Mouse (Mus musculus) cerebellum, adult (tissue): ENCODE results near the gene Tm4sf19.
"Not testable (repeated sequence)": the region's sequence is repeated elsewhere in the genome, so short reads cannot be mapped to it uniquely, and the experiment has no call there.

ENCODE experiments used
- ATAC-seq: cut with Nextera tagmentation; 2 replicates; pipeline ENCODE4 v1.9.2; 2017; ENCODE audit warnings: mild to moderate bottlenecking, moderate library complexity, mixed read lengths; ENCODE audit not compliant: insufficient number of reproducible peaks, low FRiP score, low TSS enrichment

Gene Tm4sf19

GRCm38 (mm10) chr16:32427506-32427905 lies 27.2 kb downstream of the Tm4sf19 start:
- ATAC-seq, result no peak

- ATAC-seq, result peak; percentile 97
Observed at GRCm38 (mm10) chr16:32430474-32431046, 30.3 kb downstream of the Tm4sf19 start, which contains the start of gene Pcyt1a. Gene Pcyt1a, plus strand, starts transcription at chr16:32430921.

DNA sequence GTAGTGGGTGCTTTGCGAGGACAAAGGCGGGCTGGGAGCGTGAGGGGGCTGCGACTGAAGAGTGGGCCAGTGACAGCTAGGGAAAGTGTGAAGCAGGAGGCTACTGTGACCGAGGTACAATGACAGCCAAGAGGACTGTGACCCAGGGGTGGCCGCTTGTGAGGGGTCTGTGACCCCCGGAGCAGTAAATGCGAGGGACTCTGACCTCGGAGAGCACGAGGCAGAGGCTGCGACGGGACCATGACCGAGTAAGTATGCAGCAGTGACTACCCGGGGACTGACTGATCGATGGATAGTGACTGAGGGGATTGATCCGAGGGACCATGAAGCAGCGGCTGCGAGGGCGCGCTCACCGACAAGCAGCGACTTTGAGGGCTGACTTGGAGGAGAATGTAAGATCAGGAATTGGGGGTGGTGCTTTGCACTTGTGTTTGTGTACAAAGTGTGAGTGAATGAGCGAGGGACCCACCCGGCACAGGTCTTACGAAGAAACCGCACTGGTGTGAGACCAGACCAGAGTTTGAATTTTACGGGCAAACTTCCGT lies 30.8 kb downstream of the Tm4sf19 start:
- no peak for ATAC-seq

DNA sequence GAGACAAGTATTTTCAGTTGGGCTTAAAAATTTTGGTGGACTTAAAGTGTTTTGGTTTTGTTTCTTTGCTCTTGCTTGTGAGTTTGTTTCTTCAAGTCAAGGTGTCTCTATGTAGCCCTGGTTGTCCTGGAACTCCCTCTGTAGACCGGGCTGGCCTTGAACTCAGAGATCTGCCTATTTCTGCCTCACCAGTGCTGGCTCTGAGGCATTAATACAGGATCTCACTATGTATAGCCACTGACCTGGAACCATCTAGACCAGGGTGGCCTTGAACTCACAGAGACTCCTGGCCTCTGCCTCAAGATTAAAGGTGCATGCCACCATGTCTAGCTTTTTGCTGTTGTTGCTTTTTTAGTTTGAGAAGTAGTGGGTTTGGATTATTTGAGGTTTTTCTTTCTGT lies 31.6 kb downstream of the Tm4sf19 start:
- no peak for ATAC-seq

GRCm38 (mm10) chr16:32433138-32433537 lies 32.8 kb downstream of the Tm4sf19 start:
- ATAC-seq, result no peak

GRCm38 (mm10) chr16:32434066-32434465 lies 33.8 kb downstream of the Tm4sf19 start:
- ATAC-seq, result no peak

GRCm38 (mm10) chr16:32434691-32435090 lies 34.4 kb downstream of the Tm4sf19 start:
- no peak for ATAC-seq

DNA sequence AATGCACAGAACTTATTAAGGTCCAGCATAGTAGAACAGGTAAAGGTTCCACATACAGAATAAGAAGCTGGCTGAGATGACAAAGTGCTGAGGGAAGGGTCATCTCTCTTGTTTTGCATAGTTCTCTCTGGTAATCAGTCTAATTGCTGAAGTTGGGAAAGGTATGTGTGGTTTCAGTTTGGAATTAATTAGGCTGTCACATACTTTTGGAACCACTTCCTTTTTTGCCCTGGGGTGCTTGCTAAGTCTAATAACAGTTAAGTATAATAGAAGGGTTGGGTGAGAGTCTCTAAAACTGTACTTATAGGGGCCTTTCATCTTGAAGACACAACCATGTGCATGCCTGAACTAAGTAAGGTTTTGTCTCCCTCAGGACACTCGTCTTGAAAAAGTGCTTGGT lies 36.4 kb downstream of the Tm4sf19 start:
- no peak for ATAC-seq

DNA sequence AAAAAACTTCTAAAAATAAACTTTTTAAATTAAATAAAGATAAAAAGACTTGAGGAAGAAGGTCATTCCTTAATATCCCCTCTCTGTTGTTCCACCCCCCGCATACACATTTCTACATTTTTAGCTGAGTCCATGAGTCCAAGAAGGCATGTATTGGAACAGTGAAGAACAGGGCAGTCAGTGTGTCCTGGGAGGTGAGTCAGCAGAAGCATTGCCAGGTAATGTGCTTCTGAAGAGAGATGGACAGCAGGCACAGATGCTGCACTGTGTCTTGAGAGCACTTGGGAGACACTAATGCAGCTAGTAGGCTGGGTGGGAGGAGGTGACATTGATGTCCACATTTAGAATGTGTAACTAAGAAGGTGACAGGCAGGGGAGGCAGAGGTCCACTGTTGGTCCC lies 37.0 kb downstream of the Tm4sf19 start:
- ATAC-seq, result no peak

GRCm38 (mm10) chr16:32441432-32441831 lies 41.1 kb downstream of the Tm4sf19 start:
- no peak for ATAC-seq

DNA sequence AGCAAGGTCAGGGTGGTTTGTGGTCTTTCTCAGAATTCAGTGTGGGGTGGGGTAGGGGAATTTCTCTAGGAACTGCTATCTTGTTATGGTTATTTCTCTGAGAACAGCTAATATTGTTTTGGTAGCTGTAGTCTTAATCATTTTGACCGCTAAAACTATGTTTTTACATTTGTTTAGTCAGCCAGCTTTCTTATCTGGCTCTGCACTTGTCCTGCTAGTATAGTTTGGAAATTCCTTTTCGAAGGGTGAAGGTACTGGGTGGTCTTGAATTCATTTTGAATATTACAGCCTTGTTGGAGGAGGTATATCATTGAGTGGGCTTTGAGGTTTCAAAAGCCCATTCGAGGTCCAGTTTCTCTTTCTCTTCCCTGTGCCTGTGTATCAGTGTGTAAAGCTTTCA lies 44.3 kb downstream of the Tm4sf19 start:
- not testable (repeated sequence) for ATAC-seq

DNA sequence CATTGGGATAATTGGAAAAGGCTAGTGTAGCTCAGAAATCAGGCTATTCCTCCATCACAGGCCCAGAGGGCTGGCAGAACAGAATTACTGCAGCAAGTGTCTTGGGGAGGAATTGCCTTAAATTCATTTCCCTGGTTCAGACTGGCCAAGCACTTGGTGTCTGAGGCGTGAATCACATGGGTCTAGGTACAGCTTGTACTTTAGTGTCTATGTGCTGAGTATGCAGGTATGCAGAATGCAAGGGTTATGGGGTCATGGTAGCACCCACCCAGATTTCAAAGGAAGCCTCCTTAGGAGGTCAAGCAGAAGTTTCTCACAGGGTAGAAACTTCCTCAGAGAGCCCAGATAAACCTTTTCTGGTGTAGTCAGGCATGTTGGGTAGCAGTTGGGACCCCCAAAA lies 45.3 kb downstream of the Tm4sf19 start:
- no peak for ATAC-seq

GRCm38 (mm10) chr16:32446563-32447138 lies 46.3 kb downstream of the Tm4sf19 start:
- ATAC-seq, result no peak

GRCm38 (mm10) chr16:32449665-32450064 lies 49.4 kb downstream of the Tm4sf19 start:
- ATAC-seq, result no peak

DNA sequence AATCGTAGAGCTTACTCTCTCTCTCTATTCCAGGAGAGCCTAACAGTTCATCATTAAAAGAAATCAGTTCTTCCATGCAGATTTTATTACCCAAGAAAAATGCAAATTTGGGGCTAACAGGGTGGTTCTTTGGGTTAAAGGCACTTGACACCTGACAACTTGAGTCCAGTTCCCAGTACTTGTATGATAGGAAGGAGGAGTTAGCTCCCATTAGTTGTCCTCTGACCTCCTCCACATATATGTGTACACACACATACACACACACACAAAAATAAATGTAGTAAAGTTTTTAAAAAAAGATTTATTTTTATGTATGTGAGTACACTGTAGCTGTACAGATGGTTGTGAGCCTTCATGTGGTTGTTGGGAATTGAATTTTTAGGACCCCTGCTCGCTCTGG lies 49.8 kb downstream of the Tm4sf19 start:
- no peak for ATAC-seq

DNA sequence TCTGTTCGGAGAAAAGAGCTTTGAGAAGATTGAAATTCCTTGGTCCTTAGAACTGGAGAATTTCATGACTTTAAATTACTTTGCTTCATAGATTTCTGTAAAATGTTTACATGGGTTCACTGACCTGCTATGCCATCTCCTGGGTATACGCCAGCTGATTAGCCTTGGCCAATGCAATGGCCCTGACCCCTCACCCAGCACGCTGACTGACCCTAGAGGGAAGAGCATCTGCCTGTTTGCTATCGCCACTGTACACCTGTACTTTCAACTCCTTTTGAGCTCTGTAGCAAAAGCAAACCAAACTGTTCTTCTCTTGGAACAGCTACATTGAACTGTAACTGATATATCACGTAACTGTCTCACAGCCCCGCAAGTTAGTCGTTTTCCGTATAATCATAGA lies 52.8 kb downstream of the Tm4sf19 start:
- no peak for ATAC-seq

DNA sequence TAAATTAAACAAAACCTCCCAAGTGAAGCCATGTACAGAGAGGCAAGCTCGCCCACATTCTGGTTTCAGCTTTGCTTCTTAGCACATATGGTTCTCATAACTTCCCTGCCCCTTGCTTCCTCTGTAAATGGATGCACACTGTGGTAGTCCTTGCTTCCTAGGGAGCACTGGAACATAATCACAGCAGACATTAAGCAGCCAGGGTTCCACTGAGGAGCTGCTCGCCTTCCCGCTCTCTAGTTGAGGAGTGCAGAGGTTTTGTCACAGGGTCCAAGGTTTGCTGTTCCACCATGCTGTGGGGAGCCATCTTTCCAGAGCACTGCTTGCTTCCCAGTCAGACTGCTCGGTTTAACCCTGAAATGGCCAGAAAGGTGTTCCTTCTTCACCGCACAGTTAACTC lies 54.3 kb downstream of the Tm4sf19 start:
- ATAC-seq, result no peak

GRCm38 (mm10) chr16:32456086-32456485 lies 55.8 kb downstream of the Tm4sf19 start:
- ATAC-seq, result no peak

DNA sequence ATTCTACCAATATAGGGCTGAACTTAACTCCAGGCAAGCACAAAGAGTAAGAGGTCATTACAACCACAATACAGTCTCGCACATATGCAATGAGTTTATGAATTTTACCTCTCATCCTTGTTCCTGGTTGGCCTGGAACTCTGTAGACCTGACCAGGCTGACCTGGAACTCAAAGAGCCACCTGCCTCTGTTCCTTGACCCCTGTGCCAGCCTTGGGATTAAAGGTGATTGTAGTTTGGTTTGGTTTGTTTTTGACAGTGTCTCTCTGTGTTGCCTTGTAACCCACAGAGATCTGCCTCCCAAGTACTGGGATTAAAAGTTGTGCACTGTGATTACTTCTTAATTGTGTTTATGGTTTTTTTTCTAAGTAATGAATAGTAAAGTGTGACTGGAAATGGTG lies 56.5 kb downstream of the Tm4sf19 start:
- no peak for ATAC-seq
